Mouse (Mus musculus) embryonic facial prominence, embryonic 14.5 days (tissue): ENCODE results near the gene Wrnip1. TPM values are rescaled to one million over a fixed set of nuclear protein-coding genes. Genes with fewer than 3 reads are reported as not detected.
"Not testable (repeated sequence)": the region's sequence is repeated elsewhere in the genome, so short reads cannot be mapped to it uniquely, and the experiment has no call there.

Experiments
- ATAC-seq: fragments of 200-750 bp; cut with Nextera tagmentation; 2 replicates; pipeline ENCODE4 v1.8.0; 2017; ENCODE audit warnings: low read depth, moderate number of reproducible peaks, moderate TSS enrichment
- DNase-seq: peaks from one replicate; pipeline ENCODE4 v3.0.0-alpha.2; 2015; ENCODE audit warnings: low spot score
- H3K27ac ChIP-seq: fragments of 300-500 bp; sonication (generic); replicated peaks from 2 replicates; pipeline ENCODE4 v1.5.1; 2014; ENCODE audit warnings: low read depth, mild to moderate bottlenecking, low read length, moderate library complexity
- H3K27me3 ChIP-seq: fragments of 300-500 bp; sonication (generic); replicated peaks from 2 replicates; pipeline ENCODE4 v1.6.1; 2014; ENCODE audit warnings: low read length; ENCODE audit not compliant: control insufficient read depth, insufficient read depth
- H3K36me3 ChIP-seq: fragments of 300-500 bp; sonication (generic); 2 replicates; pipeline ENCODE4 v1.6.1; 2014; ENCODE audit warnings: low read length, mixed read lengths; ENCODE audit not compliant: control insufficient read depth, insufficient read depth
- H3K4me1 ChIP-seq: fragments of 300-500 bp; sonication (generic); 2 replicates; pipeline ENCODE4 v1.6.1; 2014; ENCODE audit warnings: antibody characterized with exemption, low read length; ENCODE audit not compliant: control insufficient read depth, insufficient read depth
- H3K4me2 ChIP-seq: fragments of 300-500 bp; sonication (generic); 2 replicates; pipeline ENCODE4 v1.6.1; 2014; ENCODE audit warnings: low read depth, mild to moderate bottlenecking, low read length, moderate library complexity, mixed read lengths
- H3K4me3 ChIP-seq: fragments of 300-500 bp; sonication (generic); 2 replicates; pipeline ENCODE4 v1.5.1; 2014; ENCODE audit warnings: low read depth, mild to moderate bottlenecking, low read length
- H3K9ac ChIP-seq: fragments of 300-500 bp; sonication (generic); 2 replicates; pipeline ENCODE4 v1.6.1; 2014; ENCODE audit warnings: low read depth, mild to moderate bottlenecking, low read length, moderate library complexity, mixed read lengths
- H3K9me3 ChIP-seq: fragments of 300-500 bp; sonication (generic); 2 replicates; pipeline ENCODE4 v1.6.1; 2016; ENCODE audit warnings: low read length; ENCODE audit not compliant: control insufficient read depth
- WGBS: fragments of 180-500 bp; shearing (Covaris S2); extraction: QIAGEN DNeasy Blood & Tissue Kit; methylation state at CpG from one replicate; pipeline ENCODE4 v1.1.7; 2014; 5-methylcytosine and 5-hydroxymethylcytosine counted together
- polyA plus RNA-seq: library from polyadenylated mRNA; unstranded; fragments of >200 nt; fragmentation: Nextera tagmentation; extraction: Ambion mirVana; gene quantifications from 2 replicates; pipeline ENCODE4 v1.2.1, GENCODE M21; 2014

The Wrnip1 gene
- polyA plus RNA-seq, 1 experiment from 2014 or later = 27.8 TPM

GRCm38 (mm10) chr13:32867030-32867429 lies 65.2 kb downstream of the Wrnip1 start:
- Histone ChIP-seq H3K27ac (no peak overlapping the region), H3K4me3 (no peak overlapping the region), H3K9ac (no peak overlapping the region), H3K36me3 (no peaks in the 10 kb centered on the region), H3K9me3 (no peaks in the 10 kb centered on the region), H3K27me3 (no peaks in the 10 kb centered on the region), H3K4me2 (no peak overlapping the region), H3K4me1 (no peaks in the 10 kb centered on the region)
- ATAC-seq = no peak
- no peak for DNase-seq
- 47% methylated on average over 2 of the region's 2 CpGs for WGBS

GRCm38 (mm10) chr13:32868233-32868632 lies 66.4 kb downstream of the Wrnip1 start:
- ATAC-seq, DNase-seq, H3K4me1 ChIP-seq, H3K4me3 ChIP-seq, H3K27me3 ChIP-seq, H3K9ac ChIP-seq, H3K36me3 ChIP-seq, H3K27ac ChIP-seq, H3K4me2 ChIP-seq, H3K9me3 ChIP-seq: not testable (repeated sequence)
- 92% methylated on average over 4 of the region's 4 CpGs for WGBS

- no peak overlapping the region for H3K27ac ChIP-seq
- no peak overlapping the region for H3K9ac ChIP-seq
- no peak overlapping the region for H3K4me2 ChIP-seq
- H3K4me1 ChIP-seq = no peaks in the 10 kb centered on the region
- no peaks in the 10 kb centered on the region for H3K36me3 ChIP-seq
- H3K4me3 ChIP-seq = no peak overlapping the region
- no peaks in the 10 kb centered on the region for H3K9me3 ChIP-seq
- no peaks in the 10 kb centered on the region for H3K27me3 ChIP-seq
- WGBS = 70% methylated on average over 5 of the region's 5 CpGs
- ATAC-seq (no peak), DNase-seq (no peak)
Measured at GRCm38 (mm10) chr13:32868843-32869242, 67.0 kb downstream of the Wrnip1 start.

Other genes starting within 250 kb of the Wrnip1 start
- gene Mylk4, start 18.1 kb upstream of the Wrnip1 start, polyA plus RNA-seq = 14.4 and 22.8 TPM in 2 replicates
- not detected in 2 replicates for gene D930007J09Rik, start 811 bp downstream of the Wrnip1 start, polyA plus RNA-seq
- gene Serpinb1a, start 49.1 kb downstream of the Wrnip1 start, polyA plus RNA-seq = 24.2 and 34.9 TPM in 2 replicates
- not detected in 2 replicates for gene Serpinb1c, start 96.2 kb downstream of the Wrnip1 start, polyA plus RNA-seq
- 2.4 and 3.0 TPM in 2 replicates for gene Serpinb6b, start 163.2 kb downstream of the Wrnip1 start, polyA plus RNA-seq
- gene Serpinb9, start 201.2 kb downstream of the Wrnip1 start, polyA plus RNA-seq = 6.5 and 6.7 TPM in 2 replicates
- gene Serpinb9b, start 225.4 kb downstream of the Wrnip1 start, polyA plus RNA-seq = 0.14 and 0.17 TPM in 2 replicates